16 mouse cellular contexts compared by ENCODE assay signal in the genomic region with DNA sequence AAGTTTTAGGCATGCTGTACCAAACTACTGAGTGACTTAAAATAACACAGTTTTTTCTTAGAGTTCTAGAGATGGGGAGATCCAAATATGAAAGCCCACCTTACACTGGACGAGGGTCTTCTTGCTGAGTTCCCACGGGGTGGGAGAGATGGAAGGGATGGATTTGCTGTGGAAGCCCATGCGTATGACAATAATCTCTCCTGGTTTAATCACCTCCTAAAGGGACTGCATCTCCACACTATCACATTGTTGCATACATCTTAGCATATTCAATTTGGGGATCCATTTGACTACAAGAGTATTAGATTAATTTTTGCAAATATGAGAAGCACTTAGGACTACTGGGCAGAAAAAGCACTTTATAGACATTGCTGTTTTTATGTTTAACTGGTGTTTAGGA.
DNase-seq lines count a peak whose midpoint lies in the region; ATAC-seq lines count a peak whose summit lies in the region.
"Had no signal": no experiment of that assay in that cellular context is flagged by ENCODE, and none has a peak within 500 bp of the region (broad histone marks: within the 10 kb centered on the region; RNA-seq: fewer than 3 reads in every experiment).

No protein-coding gene starts in this region.

- H3K36me3 ChIP-seq in intestine, embryonic 14.5 days (ENCODE audit: control insufficient read depth, insufficient read depth, low read length) = no peaks in the 10 kb centered on the region
- H3K36me3 ChIP-seq in intestine, embryonic 15.5 days = no peaks in the 10 kb centered on the region
- no peaks in the 10 kb centered on the region for H3K36me3 ChIP-seq in neural tube, embryonic 12.5 days
- H3K36me3 ChIP-seq in neural tube, embryonic 15.5 days = no peaks in the 10 kb centered on the region
- no peaks in the 10 kb centered on the region for H3K36me3 ChIP-seq in hindbrain, embryonic 13.5 days

- no peak for DNase-seq in intestine, embryonic 14.5 days (ENCODE audit: low spot score)
- no peak for DNase-seq in ovary, postnatal 10 days (ENCODE audit: low spot score)
- DNase-seq in left cerebral cortex, postnatal 4 days = no peak
- DNase-seq: cerebellum, adult 8-10 months; gastrocnemius, postnatal 14 days; kidney, adult 11 months; kidney, postnatal 25 days; liver; right cerebral cortex, postnatal 4 days had no signal

- H3K4me1 ChIP-seq in intestine, embryonic 14.5 days (replicated peaks; ENCODE audit: control insufficient read depth, insufficient read depth, low read length) = peaks cover 6% of the 10 kb centered on the region; the same call in 1 of the 2 replicates
- H3K4me1 ChIP-seq in intestine, embryonic 15.5 days (replicated peaks) = no peaks in the 10 kb centered on the region
- H3K4me1 ChIP-seq in neural tube, embryonic 12.5 days = peaks cover 13% of the 10 kb centered on the region
- H3K4me1 ChIP-seq in neural tube, embryonic 15.5 days = peaks cover 13% of the 10 kb centered on the region
- peaks cover 20% of the 10 kb centered on the region for H3K4me1 ChIP-seq in hindbrain, embryonic 13.5 days (replicated peaks)

- no peaks in the 10 kb centered on the region for H3K27me3 ChIP-seq in intestine, embryonic 14.5 days (replicated peaks; ENCODE audit: control insufficient read depth, insufficient read depth, low read length)
- no peaks in the 10 kb centered on the region for H3K27me3 ChIP-seq in intestine, embryonic 15.5 days (replicated peaks)
- peaks cover 3% of the 10 kb centered on the region; the same call in 1 of the 2 replicates for H3K27me3 ChIP-seq in neural tube, embryonic 12.5 days (replicated peaks)
- no peaks in the 10 kb centered on the region; the same call in 1 of the 2 replicates for H3K27me3 ChIP-seq in neural tube, embryonic 15.5 days (replicated peaks)
- H3K27me3 ChIP-seq in hindbrain, embryonic 13.5 days = no peaks in the 10 kb centered on the region

- no peak overlapping the region for H3K4me3 ChIP-seq in intestine, embryonic 14.5 days (ENCODE audit: low read depth, low read length)
- no peak overlapping the region for H3K4me3 ChIP-seq in intestine, embryonic 15.5 days (replicated peaks)
- H3K4me3 ChIP-seq in neural tube, embryonic 12.5 days = no peak overlapping the region
- H3K4me3 ChIP-seq in neural tube, embryonic 15.5 days (replicated peaks) = no peak overlapping the region
- no peak overlapping the region for H3K4me3 ChIP-seq in hindbrain, embryonic 13.5 days
- H3K4me3 ChIP-seq: erythroblast, embryonic 14.5 days had no signal

- 77% methylated on average over 3 of the region's 3 CpGs for WGBS in intestine, embryonic 14.5 days
- 71% methylated on average over 3 of the region's 3 CpGs for whole genome bisulfite sequencing in intestine, embryonic 15.5 days
- WGBS in neural tube, embryonic 12.5 days = 56% methylated on average over 3 of the region's 3 CpGs
- WGBS in neural tube, embryonic 15.5 days = 52% methylated on average over 3 of the region's 3 CpGs
- WGBS in hindbrain, embryonic 13.5 days = 32% methylated on average over 3 of the region's 3 CpGs

- intact Hi-C loops in left cerebral cortex, postnatal 4 days (cut with DNase I) = no loop called here

- 0 out of 2 replicates have a peak overlapping the region, but pooled peaks have one; percentile 48 for H3K27ac ChIP-seq in intestine, embryonic 14.5 days (ENCODE audit: low read depth)
- no peak overlapping the region for H3K27ac ChIP-seq in intestine, embryonic 15.5 days
- H3K27ac ChIP-seq in neural tube, embryonic 12.5 days = no peak overlapping the region
- no peak overlapping the region for H3K27ac ChIP-seq in neural tube, embryonic 15.5 days (replicated peaks)
- no peak overlapping the region for H3K27ac ChIP-seq in hindbrain, embryonic 13.5 days

- H3K4me2 ChIP-seq in intestine, embryonic 14.5 days (ENCODE audit: low read length) = no peak overlapping the region
- no peak overlapping the region for H3K4me2 ChIP-seq in intestine, embryonic 15.5 days (replicated peaks)
- H3K4me2 ChIP-seq in neural tube, embryonic 12.5 days (replicated peaks) = no peak overlapping the region
- no peak overlapping the region for H3K4me2 ChIP-seq in neural tube, embryonic 15.5 days
- no peak overlapping the region for H3K4me2 ChIP-seq in hindbrain, embryonic 13.5 days

- no peak for ATAC-seq in intestine, embryonic 14.5 days (replicated peaks; ENCODE audit: low FRiP score, low TSS enrichment, low read depth)
- no peak for ATAC-seq in intestine, embryonic 15.5 days
- ATAC-seq in neural tube, embryonic 12.5 days (ENCODE audit: low FRiP score, low read depth) = peak; percentile 59; the same call in 1 of the 2 replicates
- ATAC-seq in neural tube, embryonic 15.5 days (ENCODE audit: low FRiP score) = no peak
- peak; percentile 65 for ATAC-seq in hindbrain, embryonic 13.5 days (ENCODE audit: low FRiP score)
- ATAC-seq: lung, postnatal 0 days; midbrain, embryonic 16.5 days had no signal

- H3K9me3 ChIP-seq in intestine, embryonic 14.5 days (ENCODE audit: control insufficient read depth, low read length) = no peaks in the 10 kb centered on the region
- H3K9me3 ChIP-seq in intestine, embryonic 15.5 days = no peaks in the 10 kb centered on the region
- no peaks in the 10 kb centered on the region for H3K9me3 ChIP-seq in neural tube, embryonic 12.5 days
- H3K9me3 ChIP-seq in neural tube, embryonic 15.5 days (replicated peaks) = no peaks in the 10 kb centered on the region
- no peaks in the 10 kb centered on the region for H3K9me3 ChIP-seq in hindbrain, embryonic 13.5 days

- H3K9ac ChIP-seq in intestine, embryonic 14.5 days (ENCODE audit: low read length) = no peak overlapping the region
- no peak overlapping the region for H3K9ac ChIP-seq in intestine, embryonic 15.5 days
- H3K9ac ChIP-seq in neural tube, embryonic 12.5 days = no peak overlapping the region
- no peak overlapping the region for H3K9ac ChIP-seq in neural tube, embryonic 15.5 days (replicated peaks)
- no peak overlapping the region for H3K9ac ChIP-seq in hindbrain, embryonic 13.5 days

Comparison
In these comparisons a context has a peak if more than half of its experiments do, and no peak if none do; other contexts are left out.
1. ATAC-seq: peak in neural tube, embryonic 12.5 days (single experiment) and hindbrain, embryonic 13.5 days (single experiment); none in intestine, embryonic 14.5 days (single experiment), intestine, embryonic 15.5 days (single experiment) and neural tube, embryonic 15.5 days (single experiment).